In genomic region chr6:125051237-125051636, GRCm38 (mm10) we compare ENCODE assay signal across 9 mouse cellular contexts. TPM values are rescaled to one million over a fixed set of nuclear protein-coding genes. Genes with fewer than 3 reads are reported as not detected.
A peak's percentile ranks its signal among the peaks of the same experiment; 100 is the strongest.
DNase-seq lines count a peak whose midpoint lies in the region.
"Had no signal": no experiment of that assay in that cellular context is flagged by ENCODE, and none has a peak within 500 bp of the region (broad histone marks: within the 10 kb centered on the region; RNA-seq: fewer than 3 reads in every experiment).

No protein-coding gene starts in this region.

- peak; percentile 35 to 38 for DNase-seq in kidney, postnatal 4 days
- no peak for DNase-seq in kidney, adult 9 months
- DNase-seq in 416B (ENCODE audit: low read depth), result peak; percentile 47
- DNase-seq in ES-CJ7 (ENCODE audit: low read depth, low spot score), result peak; percentile 80
- peak; percentile 37 for DNase-seq in mesoderm, embryonic 11.5 days (ENCODE audit: low read depth, low spot score)
- DNase-seq in adrenal gland, postnatal 4 days (ENCODE audit: low spot score in 2 of 2), result no peak
- DNase-seq in layer of hippocampus, adult 11-12 months (ENCODE audit: low spot score), result no peak
- DNase-seq in cerebellum, adult 11 months, result no peak
- DNase-seq: adrenal gland, adult 2 months had no signal

RNA-seq across cellular contexts. Expression of gene Acrbp, which starts 1.7 kb away (rescaled TPM):
- total RNA-seq in adrenal gland, postnatal 4 days (2021), result 1 to 10 TPM; 7.3 to 8.0 TPM

RNA-seq across cellular contexts. Expression of gene Ing4, which starts 11.7 kb away (rescaled TPM):
- total RNA-seq in adrenal gland, postnatal 4 days (2021), result 100 to 1,000 TPM; 118 TPM

RNA-seq across cellular contexts. Expression of gene Lpar5, which starts 16.5 kb away (rescaled TPM):
- total RNA-seq in adrenal gland, postnatal 4 days (2021), result 1 to 10 TPM in 1 of 2 experiments, under 1 TPM in 1; 0.84 to 1.0 TPM

RNA-seq across cellular contexts. Expression of gene Zfp384, which starts 42.3 kb away (rescaled TPM):
- total RNA-seq in adrenal gland, postnatal 4 days (2021), result 10 to 100 TPM; 60.6 to 67.6 TPM

RNA-seq across cellular contexts. Expression of gene Chd4, which starts 44.5 kb away (rescaled TPM):
- 100 to 1,000 TPM; 227 to 264 TPM for total RNA-seq in adrenal gland, postnatal 4 days (2021)

Comparison
In these comparisons a context has a peak if more than half of its experiments do, and no peak if none do; other contexts are left out.
1. DNase-seq: peak in kidney, postnatal 4 days (2 of 2), 416B (single experiment), ES-CJ7 (single experiment) and mesoderm, embryonic 11.5 days (single experiment); none in kidney, adult 9 months (single experiment), adrenal gland, postnatal 4 days (0 of 2), layer of hippocampus, adult 11-12 months (single experiment) and cerebellum, adult 11 months (single experiment).